Mouse (Mus musculus): Measurements from ENCODE around the gene Rap2a. TPM values are rescaled to one million over a fixed set of nuclear protein-coding genes. Genes with fewer than 3 reads are reported as not detected.

Rap2a gene
- total and polyA plus RNA-seq, 3 experiments, result 5.1 to 8.6 TPM; not detected in 1

- peak; percentile 57 for TF ChIP-seq RAD21 (IDR thresholded peaks at IDR 0.05; ENCODE audit: low read depth, low read length)
- TF ChIP-seq ZC3H11A (IDR thresholded peaks at IDR 0.05; ENCODE audit: low read depth, low read length), result peak; percentile 25; the same call in 1 of the 2 replicates
- TF ChIP-seq HCFC1 (IDR thresholded peaks at IDR 0.05; ENCODE audit: low read depth, low read length), result no peak
- no peak for TF ChIP-seq TCF12 (IDR thresholded peaks at IDR 0.05; ENCODE audit: low read depth, low read length)
These were observed 45.5 kb upstream of the Rap2a start (continued) for GRCm38 (mm10) chr14:120432773-120433172.

DNA sequence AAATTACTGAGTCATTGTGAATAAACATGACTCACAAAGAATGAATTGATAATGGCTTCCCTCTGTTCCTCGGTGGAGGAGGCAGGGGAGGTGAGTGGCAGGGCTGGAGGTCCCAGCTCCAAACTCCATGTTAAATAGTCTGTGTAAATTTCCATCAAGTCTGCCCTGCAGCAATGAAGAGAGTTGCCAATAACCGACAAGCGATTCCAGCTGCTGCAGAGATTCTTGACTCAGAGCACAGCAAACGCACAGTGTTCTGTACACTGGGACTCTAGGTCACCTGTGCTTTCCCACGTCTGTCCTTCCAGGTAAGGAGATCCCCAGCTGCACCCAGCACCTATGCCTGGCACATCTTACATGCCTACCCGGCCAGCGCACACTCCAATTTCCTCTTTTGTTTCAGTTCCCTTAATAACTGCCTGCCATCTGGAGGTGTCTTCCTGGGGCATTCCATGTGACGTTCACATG, 44.3 kb upstream of the Rap2a start:
- no peaks in the 10 kb centered on the region for H3K79me2 ChIP-seq (ENCODE audit: control insufficient read depth, insufficient read depth, low read length, poor library complexity)
- H3K4me1 ChIP-seq (ENCODE audit: control insufficient read depth in 1 of 2, insufficient read depth in 2 of 2, low read length in 2 of 2), result no peaks in the 10 kb centered on the region
- H3K36me3 ChIP-seq (ENCODE audit: control insufficient read depth in 1 of 2, insufficient read depth in 2 of 2, low read length in 2 of 2), result no peaks in the 10 kb centered on the region
- TF ChIP-seq ZKSCAN1 (IDR thresholded peaks at IDR 0.05; ENCODE audit: low read depth, low read length), result no peak
- TF ChIP-seq POLR2AphosphoS2 (IDR thresholded peaks at IDR 0.05; ENCODE audit: low read length), result no peak
- TF ChIP-seq NELFE (IDR thresholded peaks at IDR 0.05; ENCODE audit: low read depth, low read length), result no peak
- no peak for TF ChIP-seq JUND (IDR thresholded peaks at IDR 0.05; ENCODE audit: low read depth, low read length)
- no peak for TF ChIP-seq ELF1 (IDR thresholded peaks at IDR 0.05; ENCODE audit: low read depth, low read length)
- no peak for TF ChIP-seq MEF2A (IDR thresholded peaks at IDR 0.05; ENCODE audit: extremely low read depth, insufficient replicate concordance, low read depth, low read length, poor library complexity, severe bottlenecking)
- no peaks in the 10 kb centered on the region for H3K27me3 ChIP-seq (ENCODE audit: control insufficient read depth in 1 of 2, insufficient read depth in 2 of 2, low read length in 2 of 2)
- no peak overlapping the region for H3K9ac ChIP-seq (ENCODE audit: control insufficient read depth, low read depth, low read length, poor library complexity, severe bottlenecking)
- H3K9me3 ChIP-seq (replicated peaks; ENCODE audit: insufficient read depth, low read length), result no peaks in the 10 kb centered on the region
- H3K27ac ChIP-seq (ENCODE audit: control insufficient read depth, low read depth, low read length), result no peak overlapping the region
- no peak overlapping the region for H3K4me3 ChIP-seq (ENCODE audit: control insufficient read depth in 1 of 2, insufficient read depth in 1 of 2, low read depth in 2 of 2, low read length in 2 of 2)
- peak; percentile 6 for DNase-seq (ENCODE audit: low read depth, low spot score)

- no peak overlapping the region for H3K27ac ChIP-seq (ENCODE audit: control insufficient read depth, low read depth, low read length)
- no peak for DNase-seq (ENCODE audit: low read depth, low spot score)
- H3K36me3 ChIP-seq (ENCODE audit: control insufficient read depth in 1 of 2, insufficient read depth in 2 of 2, low read length in 2 of 2), result no peaks in the 10 kb centered on the region
- no peaks in the 10 kb centered on the region for H3K9me3 ChIP-seq (replicated peaks; ENCODE audit: insufficient read depth, low read length)
- H3K9ac ChIP-seq (ENCODE audit: control insufficient read depth, low read depth, low read length, poor library complexity, severe bottlenecking), result no peak overlapping the region
- H3K27me3 ChIP-seq (ENCODE audit: control insufficient read depth in 1 of 2, insufficient read depth in 2 of 2, low read length in 2 of 2), result no peaks in the 10 kb centered on the region
- TF ChIP-seq USF2 (IDR thresholded peaks at IDR 0.05; ENCODE audit: borderline replicate concordance in 1 of 2, insufficient read depth in 1 of 2, low read depth in 1 of 2, low read length in 2 of 2), result no peak
- no peaks in the 10 kb centered on the region for H3K79me2 ChIP-seq (ENCODE audit: control insufficient read depth, insufficient read depth, low read length, poor library complexity)
- H3K4me1 ChIP-seq (ENCODE audit: control insufficient read depth in 1 of 2, insufficient read depth in 2 of 2, low read length in 2 of 2), result no peaks in the 10 kb centered on the region
- H3K4me3 ChIP-seq (ENCODE audit: control insufficient read depth in 1 of 2, insufficient read depth in 1 of 2, low read depth in 2 of 2, low read length in 2 of 2), result no peak overlapping the region
These were observed 43.4 kb upstream of the Rap2a start for GRCm38 (mm10) chr14:120434831-120435230.

GRCm38 (mm10) chr14:120440716-120441115, 37.5 kb upstream of the Rap2a start:
- no peaks in the 10 kb centered on the region for H3K27me3 ChIP-seq (ENCODE audit: control insufficient read depth in 1 of 2, insufficient read depth in 2 of 2, low read length in 2 of 2)
- DNase-seq (ENCODE audit: low read depth, low spot score), result no peak
- H3K4me3 ChIP-seq (ENCODE audit: control insufficient read depth in 1 of 2, insufficient read depth in 1 of 2, low read depth in 2 of 2, low read length in 2 of 2), result no peak overlapping the region
- H3K4me1 ChIP-seq (ENCODE audit: control insufficient read depth in 1 of 2, insufficient read depth in 2 of 2, low read length in 2 of 2), result no peaks in the 10 kb centered on the region
- no peak overlapping the region for H3K9ac ChIP-seq (ENCODE audit: control insufficient read depth, low read depth, low read length, poor library complexity, severe bottlenecking)
- H3K36me3 ChIP-seq (ENCODE audit: control insufficient read depth in 1 of 2, insufficient read depth in 2 of 2, low read length in 2 of 2), result no peaks in the 10 kb centered on the region
- H3K9me3 ChIP-seq (replicated peaks; ENCODE audit: insufficient read depth, low read length), result no peaks in the 10 kb centered on the region
- no peak overlapping the region for H3K27ac ChIP-seq (ENCODE audit: control insufficient read depth, low read depth, low read length)
- H3K79me2 ChIP-seq (ENCODE audit: control insufficient read depth, insufficient read depth, low read length, poor library complexity), result no peaks in the 10 kb centered on the region
- TF ChIP-seq ETS1 (IDR thresholded peaks at IDR 0.05; ENCODE audit: low read depth, low read length) (no peak), CTCF (IDR thresholded peaks at IDR 0.05 in 2 of 3, conservative IDR thresholded peaks at IDR 0.05 in 1 of 3; ENCODE audit: control insufficient read depth in 1 of 3, insufficient read depth in 1 of 3, low read depth in 2 of 3, low read length in 3 of 3, poor library complexity in 1 of 3, severe bottlenecking in 1 of 3) (no peak), GABPA (IDR thresholded peaks at IDR 0.05; ENCODE audit: low read depth, low read length) (no peak), CHD1 (IDR thresholded peaks at IDR 0.05; ENCODE audit: low read depth, low read length) (no peak), RAD21 (IDR thresholded peaks at IDR 0.05; ENCODE audit: low read depth, low read length) (no peak), GATA1 (IDR thresholded peaks at IDR 0.05; ENCODE audit: low read depth, low read length) (no peak), BHLHE40 (IDR thresholded peaks at IDR 0.05; ENCODE audit: borderline replicate concordance, low read depth, low read length) (no peak), NELFE (IDR thresholded peaks at IDR 0.05; ENCODE audit: low read depth, low read length) (no peak), HCFC1 (IDR thresholded peaks at IDR 0.05; ENCODE audit: low read depth, low read length) (no peak), E2F4 (IDR thresholded peaks at IDR 0.05; ENCODE audit: borderline replicate concordance, low read depth, low read length) (no peak), UBTF (IDR thresholded peaks at IDR 0.05; ENCODE audit: borderline replicate concordance, insufficient read depth, low read depth, low read length) (no peak), TCF12 (IDR thresholded peaks at IDR 0.05; ENCODE audit: low read depth, low read length) (no peak), CHD2 (IDR thresholded peaks at IDR 0.05; ENCODE audit: low read length) (no peak), TAL1 (IDR thresholded peaks at IDR 0.05; ENCODE audit: low read length) (no peak), MAFK (IDR thresholded peaks at IDR 0.05; ENCODE audit: borderline replicate concordance, low read depth, low read length) (no peak), MAZ (IDR thresholded peaks at IDR 0.05; ENCODE audit: low read depth, low read length) (no peak), USF2 (IDR thresholded peaks at IDR 0.05; ENCODE audit: borderline replicate concordance in 1 of 2, insufficient read depth in 1 of 2, low read depth in 1 of 2, low read length in 2 of 2) (no peak)

Data from MEL (cell line).